Mouse (Mus musculus) forelimb bud, embryonic 11.5 days (tissue): ENCODE data around the gene Fam129b.
A peak's percentile ranks its signal among the peaks of the same experiment; 100 is the strongest.
"Not testable (repeated sequence)": the region's sequence is repeated elsewhere in the genome, so short reads cannot be mapped to it uniquely, and the experiment has no call there.

Experiments
- DNase-seq: peaks from one replicate; pipeline ENCODE4 v3.0.0-alpha.2; 2012; ENCODE audit warnings: low read depth, low spot score

Fam129b gene

DNA sequence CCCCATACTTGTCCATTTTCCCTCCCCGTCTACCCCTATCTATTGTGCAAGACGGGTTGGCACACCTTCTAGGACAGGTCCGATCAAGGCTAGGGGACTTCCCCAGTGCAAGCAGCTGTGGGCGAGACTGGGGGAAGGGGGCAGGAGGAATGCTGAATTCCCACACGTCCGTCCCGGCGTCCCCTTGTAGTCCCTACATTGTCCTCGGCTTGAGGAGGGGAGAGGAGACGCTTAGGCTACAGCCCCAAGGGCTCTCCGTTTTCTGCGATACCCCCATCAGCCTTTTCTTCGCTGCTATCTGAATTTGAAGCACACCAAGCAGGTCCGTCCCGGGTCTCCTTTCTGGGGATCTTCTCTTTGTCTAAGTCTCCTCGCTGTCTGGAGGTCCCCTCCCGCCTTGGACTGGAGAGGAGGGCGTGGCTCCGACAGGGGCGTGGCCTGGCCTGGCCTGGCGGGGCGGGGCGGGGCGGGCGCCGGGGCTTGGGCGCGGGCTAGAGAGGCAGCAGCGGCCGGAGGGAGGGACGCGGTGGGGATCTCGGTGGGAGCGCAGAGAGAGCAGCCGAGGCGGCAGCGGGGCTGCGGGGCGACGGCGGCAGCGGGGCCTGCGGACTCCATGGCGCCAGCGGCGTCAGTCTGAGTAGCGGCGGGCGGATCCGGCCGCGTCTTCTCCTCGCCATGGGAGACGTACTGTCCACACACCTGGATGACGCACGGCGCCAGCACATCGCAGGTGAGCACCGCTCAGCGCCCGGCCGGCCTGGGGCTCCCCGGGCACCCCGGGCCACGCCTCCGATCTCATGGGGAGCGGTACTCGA lies at the start of gene Fam129b:
TSS of gene Fam129b (plus strand) at position 440 of the 815 bp plus-strand sequence.
- DNase-seq, result peak; percentile 80

DNA sequence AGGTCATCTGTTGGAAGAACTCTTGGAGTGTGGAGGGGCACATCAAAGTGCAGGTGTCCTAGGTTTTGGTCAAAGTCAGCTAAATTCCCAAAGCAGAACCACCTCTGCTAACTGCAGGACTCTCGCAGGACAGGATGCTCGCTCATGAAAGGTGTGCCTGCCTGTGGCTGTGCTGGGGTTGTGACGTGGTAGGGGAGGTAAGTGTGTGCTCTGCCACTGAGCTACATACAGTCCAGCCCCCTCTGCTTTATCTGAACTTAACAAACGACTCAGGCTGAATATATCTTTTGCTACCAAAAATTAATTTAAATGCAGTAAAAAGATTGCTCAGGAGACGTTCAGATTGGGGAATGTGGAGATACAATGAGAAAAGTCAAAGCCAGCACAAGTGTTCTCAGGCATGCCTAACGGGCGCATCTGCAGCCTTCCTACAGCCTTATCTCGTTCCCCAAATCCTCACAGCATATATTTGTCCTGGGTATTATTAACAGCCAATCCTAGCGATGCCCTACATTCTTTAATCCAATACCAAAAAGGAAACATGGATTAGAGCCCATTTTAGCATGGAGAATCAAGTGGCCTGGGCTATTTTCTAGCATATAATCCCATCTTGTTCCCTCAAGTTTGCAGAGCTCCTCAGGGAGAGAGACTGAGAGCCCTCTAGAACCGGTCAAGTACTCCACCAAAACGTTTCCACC lies 46.8 kb upstream of the Fam129b start:
- DNase-seq, result no peak

GRCm38 (mm10) chr2:32834496-32834895 lies 41.4 kb upstream of the Fam129b start:
- DNase-seq, result no peak

GRCm38 (mm10) chr2:32835588-32835987 lies 40.3 kb upstream of the Fam129b start:
- no peak for DNase-seq

- no peak for DNase-seq
These were observed 37.6 kb upstream of the Fam129b start for GRCm38 (mm10) chr2:32838147-32838884.

GRCm38 (mm10) chr2:32839261-32839660 lies 36.7 kb upstream of the Fam129b start:
- DNase-seq, result no peak

DNA sequence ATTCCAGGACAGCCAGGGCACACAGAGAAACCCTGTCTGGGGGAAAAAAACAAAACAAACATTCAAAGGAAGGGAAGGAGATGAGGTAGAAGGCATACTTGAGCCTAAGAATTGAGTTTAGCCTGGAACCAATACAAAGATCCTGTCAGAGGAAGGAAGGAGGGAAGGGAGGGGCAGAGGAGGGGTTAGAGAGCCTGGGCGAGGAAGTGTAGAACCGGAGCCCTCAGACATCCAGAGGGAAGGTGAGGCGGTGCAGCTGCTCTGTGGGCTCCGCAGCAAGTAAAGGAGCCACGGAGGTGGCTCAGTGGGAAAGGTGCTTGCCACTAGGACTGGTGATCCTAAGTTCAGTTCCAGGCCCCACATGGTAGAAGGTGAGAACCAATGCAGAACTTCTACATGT lies 34.8 kb upstream of the Fam129b start:
- DNase-seq, result no peak

DNA sequence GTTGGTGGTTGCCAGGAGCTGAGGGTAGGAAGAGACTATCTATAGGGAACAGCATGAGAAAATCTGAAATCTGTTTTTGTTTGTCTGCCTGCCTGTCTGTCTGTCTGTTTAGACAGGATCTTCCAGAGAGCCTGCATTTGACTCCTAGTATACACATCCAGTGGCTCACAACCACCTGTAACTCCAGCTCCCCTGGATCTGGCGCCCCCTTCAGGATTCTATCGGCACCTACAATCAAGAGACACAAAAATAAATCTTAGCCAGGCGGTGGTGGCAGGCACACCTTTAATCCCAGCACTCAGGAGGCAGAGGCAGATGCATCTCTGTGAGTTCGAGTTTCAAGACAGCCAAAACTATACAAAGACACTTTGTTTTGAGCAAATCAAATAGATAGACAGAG lies 33.4 kb upstream of the Fam129b start:
- no peak for DNase-seq

- no peak for DNase-seq
These were observed 30.3 kb upstream of the Fam129b start for GRCm38 (mm10) chr2:32845572-32846100.

GRCm38 (mm10) chr2:32846101-32846804 lies 29.7 kb upstream of the Fam129b start:
- peak; percentile 39 for DNase-seq

GRCm38 (mm10) chr2:32846805-32847467 lies 29.0 kb upstream of the Fam129b start, which contains the start of gene Stxbp1:
Gene Stxbp1, minus strand, starts transcription at chr2:32847245.
- DNase-seq, result peak; percentile 90

- no peak for DNase-seq
These were observed 28.5 kb upstream of the Fam129b start for GRCm38 (mm10) chr2:32847468-32847821.

GRCm38 (mm10) chr2:32852156-32852555 lies 23.8 kb upstream of the Fam129b start:
- no peak for DNase-seq

- DNase-seq, result not testable (repeated sequence)
These were observed 22.2 kb upstream of the Fam129b start for GRCm38 (mm10) chr2:32853716-32854115.

DNA sequence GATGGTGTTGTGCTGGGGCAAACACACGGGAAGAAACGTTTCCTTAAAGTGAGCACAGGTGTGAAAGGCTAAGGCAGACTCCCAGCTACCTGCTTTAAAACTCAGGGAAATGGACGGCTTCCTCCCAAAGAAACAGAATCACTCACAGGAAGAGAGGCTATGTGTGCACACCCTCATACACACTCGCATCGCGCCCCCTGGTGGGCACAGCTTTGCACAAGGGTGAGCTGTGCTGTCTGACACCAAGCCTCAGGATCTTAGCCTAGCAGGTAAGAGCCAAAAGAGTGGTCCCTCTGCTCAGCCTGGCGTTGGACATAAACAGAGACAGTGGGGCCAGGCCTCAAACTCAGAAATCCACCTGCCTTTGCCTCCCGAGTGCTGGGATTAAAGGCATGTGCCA lies 21.7 kb upstream of the Fam129b start:
- peak; percentile 78 for DNase-seq

DNA sequence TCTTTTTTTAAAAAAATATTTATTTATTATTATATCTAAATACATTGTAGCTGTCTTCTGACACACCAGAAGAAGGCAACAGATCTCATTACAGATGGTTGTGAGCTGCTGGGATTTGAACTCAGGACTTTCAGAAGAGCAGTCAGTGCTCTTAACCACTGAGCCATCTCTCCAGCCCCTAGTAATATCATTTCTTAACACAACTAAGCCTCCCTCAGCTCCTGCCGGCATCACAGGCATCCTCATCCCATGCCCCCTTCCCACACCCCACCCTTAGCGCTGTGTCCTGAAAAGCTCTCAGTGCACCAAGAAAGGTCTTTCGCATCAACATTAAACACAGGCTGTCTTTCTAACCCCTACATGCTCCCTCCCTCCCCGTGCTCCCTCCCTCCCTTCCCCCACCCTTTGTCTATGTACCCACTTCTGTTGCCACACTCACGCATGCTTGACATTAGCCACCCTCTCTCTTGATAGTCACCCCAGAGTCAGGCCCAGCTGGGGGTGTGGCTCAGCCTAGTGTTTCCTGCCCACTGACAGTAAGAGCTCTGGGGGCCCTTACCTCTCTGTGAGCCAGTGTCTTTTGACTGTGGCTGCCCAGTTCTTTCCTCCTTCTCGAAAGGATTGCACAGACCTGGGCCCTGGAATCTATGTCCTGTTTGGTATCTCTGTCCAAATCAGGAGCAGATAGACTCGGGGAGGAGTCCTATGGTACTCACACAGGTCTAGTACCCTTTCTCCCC lies 20.7 kb upstream of the Fam129b start:
- DNase-seq, result no peak

DNA sequence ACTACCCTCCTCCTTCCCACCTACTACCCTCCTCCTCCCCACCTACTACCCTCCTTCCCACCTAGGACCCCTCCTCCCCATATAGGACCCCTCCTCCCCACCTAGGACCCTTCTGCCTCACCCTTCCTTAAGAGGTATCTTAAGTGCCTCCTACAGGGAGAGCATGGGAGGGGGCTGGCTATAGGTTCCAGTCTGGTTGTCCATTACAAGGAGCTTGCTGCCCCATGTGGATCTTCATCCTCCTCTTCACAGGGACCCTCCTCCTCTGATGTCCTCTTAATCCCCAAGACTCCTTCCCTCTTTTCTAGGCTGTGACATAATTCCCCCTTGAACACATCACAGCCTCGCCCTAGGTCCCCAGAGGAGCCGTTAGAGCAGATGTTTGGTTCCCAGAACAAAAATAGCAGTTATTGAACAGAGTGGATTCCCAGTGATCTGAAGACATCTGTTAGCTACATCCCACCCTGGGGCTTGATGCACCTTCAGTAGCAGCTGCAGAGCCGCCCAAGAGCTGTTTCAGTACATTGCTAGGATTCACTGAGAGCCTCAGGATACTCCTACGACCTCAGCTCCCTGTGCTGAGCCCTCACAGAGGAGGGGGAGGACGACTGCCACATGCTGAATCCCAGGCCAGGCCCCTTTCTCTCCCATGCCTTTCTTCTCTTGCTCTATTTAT lies 20.0 kb upstream of the Fam129b start:
- no peak for DNase-seq

GRCm38 (mm10) chr2:32857584-32857983 lies 18.3 kb upstream of the Fam129b start:
- peak; percentile 87 for DNase-seq

- DNase-seq, result peak; percentile 68
These were observed 16.8 kb upstream of the Fam129b start for GRCm38 (mm10) chr2:32859010-32859621.
